Mouse (Mus musculus) liver, embryonic 14.5 days (tissue): ENCODE measurements at regions not wholly inside any gene's neighbourhood (a gene's known extent, or its start where the extent isn't known, plus 50 kb on each side); places are given as distances from the start of the nearest gene placed in this dataset.

ENCODE experiments used
- ATAC-seq: fragments of 200-750 bp; cut with Nextera tagmentation; 2 replicates; pipeline ENCODE4 v1.8.0; 2017; ENCODE audit warnings: moderate number of reproducible peaks, mild to moderate bottlenecking, moderate library complexity; ENCODE audit not compliant: insufficient read depth
- DNase-seq, 3 experiments: peaks; one replicate each; pipeline ENCODE4 v3.0.0-alpha.2; 2012 to 2013; ENCODE audit warnings: low read depth in 3 of 3, low spot score in 3 of 3
- H3K27ac ChIP-seq: fragments of 300-500 bp; sonication (generic); 2 replicates; pipeline ENCODE4 v1.5.1; 2014; ENCODE audit warnings: moderate library complexity, mild to moderate bottlenecking, control low read depth, inconsistent platforms
- H3K27me3 ChIP-seq: fragments of 300-500 bp; sonication (generic); 2 replicates; pipeline ENCODE4 v1.6.1; 2014; ENCODE audit warnings: mild to moderate bottlenecking, low read length, moderate library complexity; ENCODE audit not compliant: control insufficient read depth, insufficient read depth
- H3K36me3 ChIP-seq: fragments of 300-500 bp; sonication (generic); replicated peaks from 2 replicates; pipeline ENCODE4 v1.6.1; 2014; ENCODE audit warnings: low read depth; ENCODE audit not compliant: control insufficient read depth, insufficient read depth
- H3K4me1 ChIP-seq, 2 experiments: fragments of 200-500 bp in 1 of 2; fragments of 300-500 bp in 1 of 2; sonication (generic) in 1 of 2; replicated peaks; 2 replicates each; pipeline ENCODE4 v1.6.1; 2012 to 2014; ENCODE audit warnings: antibody characterized with exemption in 1 of 2, inconsistent platforms in 1 of 2, low read length in 1 of 2; ENCODE audit not compliant: control insufficient read depth in 2 of 2, insufficient read depth in 2 of 2
- H3K4me2 ChIP-seq: fragments of 300-500 bp; sonication (generic); 2 replicates; pipeline ENCODE4 v1.6.1; 2014; ENCODE audit warnings: low read depth, mild to moderate bottlenecking, control low read depth, moderate library complexity
- H3K4me3 ChIP-seq, 2 experiments: fragments of 200-500 bp in 1 of 2; fragments of 300-500 bp in 1 of 2; sonication (generic) in 1 of 2; 2 replicates each; pipeline ENCODE4 v1.5.1; 2012 to 2014; ENCODE audit warnings: low read depth in 2 of 2, low read length in 2 of 2, mild to moderate bottlenecking in 2 of 2, control low read depth in 1 of 2, inconsistent platforms in 1 of 2, moderate library complexity in 1 of 2; ENCODE audit not compliant: insufficient read depth in 1 of 2
- H3K9ac ChIP-seq: fragments of 300-500 bp; sonication (generic); replicated peaks from 2 replicates; pipeline ENCODE4 v1.6.1; 2014; ENCODE audit warnings: mild to moderate bottlenecking, control low read depth, moderate library complexity
- H3K9me3 ChIP-seq: fragments of 300-500 bp; sonication (generic); 2 replicates; pipeline ENCODE4 v1.6.1; 2016; ENCODE audit warnings: low read length, mixed read lengths; ENCODE audit not compliant: control insufficient read depth
- CTCF ChIP-seq: IDR thresholded peaks from 2 replicates; pipeline ENCODE4 v1.5.1; 2016; ENCODE audit warnings: antibody characterized with exemption, low read depth, control low read depth
- EP300 ChIP-seq: IDR thresholded peaks from 2 replicates; pipeline ENCODE4 v1.6.1; 2016; ENCODE audit warnings: antibody characterized with exemption, low read depth
- WGBS: fragments of 180-500 bp; shearing (Covaris S2); extraction: QIAGEN DNeasy Blood & Tissue Kit; methylation state at CpG from one replicate; pipeline ENCODE4 v1.1.7; 2014; ENCODE audit not compliant: insufficient replicate concordance; 5-methylcytosine and 5-hydroxymethylcytosine counted together

DNA sequence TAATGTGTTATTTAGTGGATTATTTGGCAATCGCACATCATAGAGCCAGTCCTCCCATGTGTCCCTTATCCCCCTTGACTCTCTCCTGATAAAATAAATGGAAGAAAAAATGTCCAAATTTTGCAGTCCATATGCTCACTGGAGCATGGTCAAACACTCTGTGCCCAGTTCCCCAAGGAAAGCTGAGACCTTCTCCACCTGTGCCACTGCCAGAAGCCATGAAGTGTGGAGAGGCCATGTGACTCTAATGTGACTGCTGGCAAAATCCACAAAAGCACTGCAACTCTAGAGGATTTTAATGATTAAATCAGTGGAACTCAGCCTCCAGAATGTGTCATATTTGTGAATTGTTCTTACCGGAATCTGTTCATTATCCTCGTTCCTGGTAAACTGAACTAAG lies 514.5 kb downstream of the Pom121l12 start:
- ATAC-seq (no peak), DNase-seq (no peak)
- H3K36me3 ChIP-seq, result no peaks in the 10 kb centered on the region
- 66% methylated on average over 3 of the region's 3 CpGs for WGBS
- no peaks in the 10 kb centered on the region for H3K27me3 ChIP-seq
- no peaks in the 10 kb centered on the region for H3K4me1 ChIP-seq
- no peaks in the 10 kb centered on the region for H3K9me3 ChIP-seq
- TF ChIP-seq CTCF (no peak), EP300 (no peak)
- H3K27ac ChIP-seq, result no peak overlapping the region
- H3K4me3 ChIP-seq, result no peak overlapping the region
- no peak overlapping the region for H3K9ac ChIP-seq
- no peak overlapping the region for H3K4me2 ChIP-seq

- TF ChIP-seq EP300 (no peak), CTCF (no peak)
- Histone ChIP-seq H3K4me3 (no peak overlapping the region), H3K27me3 (no peaks in the 10 kb centered on the region), H3K4me1 (no peaks in the 10 kb centered on the region), H3K27ac (no peak overlapping the region), H3K9me3 (no peaks in the 10 kb centered on the region), H3K9ac (no peak overlapping the region), H3K4me2 (no peak overlapping the region), H3K36me3 (no peaks in the 10 kb centered on the region)
- ATAC-seq (no peak), DNase-seq (no peak)
- 49% methylated on average over 2 of the region's 2 CpGs for WGBS
Measured at GRCm38 (mm10) chr11:15125812-15126211, 526.7 kb downstream of the Pom121l12 start.
